Mouse (Mus musculus): Measurements from ENCODE around the gene Pld1.

- TF ChIP-seq POLR2A (IDR thresholded peaks at IDR 0.05; ENCODE audit: low read depth, low read length) (no peak), CTCF (IDR thresholded peaks at IDR 0.05; ENCODE audit: extremely low read depth, insufficient read length, insufficient replicate concordance, low read depth, low read length) (no peak)
Measured at GRCm38 (mm10) chr3:27909016-27909415, 29.5 kb upstream of the Pld1 start.

Data from small intestine, adult 2 months (tissue).